Mouse (Mus musculus) kidney, embryonic 15.5 days (tissue): ENCODE measurements around the gene Gnat2. TPM values are rescaled to one million over a fixed set of nuclear protein-coding genes. Genes with fewer than 3 reads are reported as not detected.
A peak's percentile ranks its signal among the peaks of the same experiment; 100 is the strongest.

Source experiments
- ATAC-seq: fragments of 200-750 bp; cut with Nextera tagmentation; replicated peaks from 2 replicates; pipeline ENCODE4 v1.8.0; 2017; ENCODE audit warnings: moderate TSS enrichment; ENCODE audit not compliant: low FRiP score
- H3K27ac ChIP-seq: fragments of 300-500 bp; sonication (generic); 2 replicates; pipeline ENCODE4 v1.5.1; 2015; ENCODE audit warnings: mild to moderate bottlenecking, inconsistent platforms
- H3K27me3 ChIP-seq: fragments of 300-500 bp; sonication (generic); 2 replicates; pipeline ENCODE4 v1.6.1; 2015; ENCODE audit warnings: inconsistent platforms
- H3K36me3 ChIP-seq: fragments of 300-500 bp; sonication (generic); 2 replicates; pipeline ENCODE4 v1.6.1; 2015; ENCODE audit warnings: inconsistent platforms
- H3K4me1 ChIP-seq: fragments of 300-500 bp; sonication (generic); 2 replicates; pipeline ENCODE4 v1.6.1; 2015; ENCODE audit warnings: inconsistent platforms
- H3K4me2 ChIP-seq: fragments of 300-500 bp; sonication (generic); 2 replicates; pipeline ENCODE4 v1.6.1; 2015; ENCODE audit warnings: moderate library complexity, mild to moderate bottlenecking, inconsistent platforms
- H3K4me3 ChIP-seq: fragments of 300-500 bp; sonication (generic); replicated peaks from 2 replicates; pipeline ENCODE4 v1.5.1; 2015; ENCODE audit warnings: mild to moderate bottlenecking, inconsistent platforms
- H3K9ac ChIP-seq: fragments of 300-500 bp; sonication (generic); 2 replicates; pipeline ENCODE4 v1.6.1; 2015; ENCODE audit warnings: mild to moderate bottlenecking, inconsistent platforms
- H3K9me3 ChIP-seq: fragments of 300-500 bp; sonication (generic); replicated peaks from 2 replicates; pipeline ENCODE4 v1.6.1; 2016; ENCODE audit warnings: inconsistent platforms
- WGBS: fragments of 180-500 bp; shearing (Covaris S2); methylation state at CpG from one replicate; pipeline ENCODE4 v1.1.7; 2015; ENCODE audit warnings: mixed read lengths; 5-methylcytosine and 5-hydroxymethylcytosine counted together
- polyA plus RNA-seq: library from polyadenylated mRNA; unstranded; fragments of >200 nt; fragmentation: Nextera tagmentation; extraction: Ambion mirVana; gene quantifications from 2 replicates; pipeline ENCODE4 v1.2.1, GENCODE M21; 2015

Gene Gnat2
- polyA plus RNA-seq, result 0.68 and 1.9 TPM in 2 replicates

- no peaks in the 10 kb centered on the region for H3K27me3 ChIP-seq
- WGBS, result 82% methylated on average over 15 of the region's 15 CpGs
Observed at GRCm38 (mm10) chr3:108092536-108093115, at the start of gene Gnat2. Gene Gnat2, plus strand, starts transcription at chr3:108092789.

GRCm38 (mm10) chr3:108044394-108045140 is 48.0 kb upstream of the Gnat2 start, which contains the start of gene Gstm4:
Gene Gstm4, minus strand, starts transcription at chr3:108044894.
- Histone ChIP-seq H3K4me2 (peak within 1 kb of the TSS; percentile 91), H3K4me1 (peaks cover 15% of the 10 kb centered on the region), H3K9me3 (no peaks in the 10 kb centered on the region), H3K27me3 (no peaks in the 10 kb centered on the region), H3K4me3 (peak within 1 kb of the TSS; percentile 60), H3K27ac (peak within 1 kb of the TSS; percentile 77), H3K36me3 (no peaks in the 10 kb centered on the region), H3K9ac (peak within 1 kb of the TSS; percentile 60)
- ATAC-seq, result peak; percentile 96
- WGBS, result 4% methylated on average over 29 of the region's 29 CpGs

More at GRCm38 (mm10) chr3:108092536-108093115, at the start of gene Gnat2:
- no peaks in the 10 kb centered on the region for H3K36me3 ChIP-seq
- ATAC-seq, result no peak
- peaks cover 11% of the 10 kb centered on the region for H3K4me1 ChIP-seq
- H3K9ac ChIP-seq, result no peak within 1 kb of the TSS
- H3K27ac ChIP-seq, result no peak within 1 kb of the TSS
- H3K9me3 ChIP-seq, result no peaks in the 10 kb centered on the region
- H3K4me2 ChIP-seq, result no peak within 1 kb of the TSS
- no peak within 1 kb of the TSS for H3K4me3 ChIP-seq

- Histone ChIP-seq H3K4me3 (no peak overlapping the region), H3K4me1 (peaks cover 15% of the 10 kb centered on the region), H3K4me2 (no peak overlapping the region), H3K27ac (no peak overlapping the region), H3K27me3 (0 out of 2 replicates have a peak, but pooled peaks cover 3% of the 10 kb centered on the region), H3K9me3 (no peaks in the 10 kb centered on the region), H3K9ac (no peak overlapping the region), H3K36me3 (no peaks in the 10 kb centered on the region)
- ATAC-seq, result no peak
- WGBS, result 76% methylated on average over 2 of the region's 2 CpGs
Observed at GRCm38 (mm10) chr3:108046944-108047655, 45.5 kb upstream of the Gnat2 start.

GRCm38 (mm10) chr3:108048306-108048705 is 44.3 kb upstream of the Gnat2 start:
- no peak for ATAC-seq
- 0 out of 2 replicates have a peak, but pooled peaks cover 3% of the 10 kb centered on the region for H3K27me3 ChIP-seq
- no peak overlapping the region for H3K27ac ChIP-seq
- WGBS, result 47% methylated on average over 3 of the region's 3 CpGs
- no peaks in the 10 kb centered on the region for H3K9me3 ChIP-seq
- H3K4me1 ChIP-seq, result peaks cover 15% of the 10 kb centered on the region
- H3K9ac ChIP-seq, result no peak overlapping the region
- H3K36me3 ChIP-seq, result no peaks in the 10 kb centered on the region
- no peak overlapping the region for H3K4me3 ChIP-seq
- no peak overlapping the region for H3K4me2 ChIP-seq

- no peak overlapping the region for H3K9ac ChIP-seq
- WGBS, result 92% methylated on average over 5 of the region's 5 CpGs
- H3K4me1 ChIP-seq, result no peaks in the 10 kb centered on the region
- H3K4me2 ChIP-seq, result no peak overlapping the region
- H3K27me3 ChIP-seq, result 0 out of 2 replicates have a peak, but pooled peaks cover 3% of the 10 kb centered on the region
- no peak for ATAC-seq
- H3K4me3 ChIP-seq, result no peak overlapping the region
- H3K36me3 ChIP-seq, result no peaks in the 10 kb centered on the region
- H3K27ac ChIP-seq, result no peak overlapping the region
- no peaks in the 10 kb centered on the region for H3K9me3 ChIP-seq
Observed at GRCm38 (mm10) chr3:108050493-108050892, 42.1 kb upstream of the Gnat2 start.

- WGBS, result 17% methylated on average over 7 of the region's 7 CpGs
Observed at GRCm38 (mm10) chr3:108061420-108061819, 31.2 kb upstream of the Gnat2 start.

GRCm38 (mm10) chr3:108062648-108063047 is 29.9 kb upstream of the Gnat2 start:
- peaks cover 4% of the 10 kb centered on the region; the same call in 1 of the 2 replicates for H3K4me1 ChIP-seq
- H3K9ac ChIP-seq, result no peak overlapping the region
- H3K27me3 ChIP-seq, result no peaks in the 10 kb centered on the region
- H3K36me3 ChIP-seq, result no peaks in the 10 kb centered on the region
- no peak overlapping the region for H3K4me2 ChIP-seq
- no peak for ATAC-seq
- no peaks in the 10 kb centered on the region for H3K9me3 ChIP-seq
- H3K27ac ChIP-seq, result no peak overlapping the region
- WGBS, result 78% methylated on average over 8 of the region's 8 CpGs
- no peak overlapping the region for H3K4me3 ChIP-seq

More at GRCm38 (mm10) chr3:108061420-108061819, 31.2 kb upstream of the Gnat2 start:
- Histone ChIP-seq H3K9me3 (no peaks in the 10 kb centered on the region), H3K27me3 (no peaks in the 10 kb centered on the region), H3K4me2 (peak overlapping the region; percentile 49), H3K36me3 (no peaks in the 10 kb centered on the region), H3K4me1 (no peaks in the 10 kb centered on the region), H3K4me3 (peak overlapping the region; percentile 15; the same call in 1 of the 2 replicates), H3K9ac (no peak overlapping the region), H3K27ac (no peak overlapping the region)
- no peak for ATAC-seq

GRCm38 (mm10) chr3:108064672-108065071 is 27.9 kb upstream of the Gnat2 start:
- Histone ChIP-seq H3K9me3 (no peaks in the 10 kb centered on the region), H3K36me3 (no peaks in the 10 kb centered on the region), H3K4me3 (no peak overlapping the region), H3K9ac (no peak overlapping the region), H3K27ac (no peak overlapping the region), H3K4me1 (peaks cover 13% of the 10 kb centered on the region; the same call in 1 of the 2 replicates), H3K4me2 (no peak overlapping the region), H3K27me3 (no peaks in the 10 kb centered on the region)
- no peak for ATAC-seq
- WGBS, result 81% methylated on average over 4 of the region's 4 CpGs

- 80% methylated on average over 9 of the region's 9 CpGs for WGBS
- Histone ChIP-seq H3K4me3 (no peak overlapping the region), H3K4me1 (peaks cover 13% of the 10 kb centered on the region; the same call in 1 of the 2 replicates), H3K4me2 (no peak overlapping the region), H3K27me3 (no peaks in the 10 kb centered on the region), H3K27ac (no peak overlapping the region), H3K36me3 (no peaks in the 10 kb centered on the region), H3K9ac (no peak overlapping the region), H3K9me3 (no peaks in the 10 kb centered on the region)
- no peak for ATAC-seq
Observed at GRCm38 (mm10) chr3:108065551-108065950, 27.0 kb upstream of the Gnat2 start.

- H3K9me3 ChIP-seq, result no peaks in the 10 kb centered on the region
- H3K27ac ChIP-seq, result no peak overlapping the region; the same call in 1 of the 2 replicates
- H3K9ac ChIP-seq, result no peak overlapping the region
- no peak overlapping the region for H3K4me2 ChIP-seq
- H3K4me1 ChIP-seq, result peaks cover 13% of the 10 kb centered on the region; the same call in 1 of the 2 replicates
- peak; percentile 55; the same call in 1 of the 2 replicates for ATAC-seq
- 38% methylated on average over 6 of the region's 6 CpGs for WGBS
- peaks cover 5% of the 10 kb centered on the region; the same call in 1 of the 2 replicates for H3K36me3 ChIP-seq
- H3K4me3 ChIP-seq, result no peak overlapping the region
- no peaks in the 10 kb centered on the region for H3K27me3 ChIP-seq
Observed at GRCm38 (mm10) chr3:108067370-108067934, 25.1 kb upstream of the Gnat2 start.

GRCm38 (mm10) chr3:108068826-108069225 is 23.8 kb upstream of the Gnat2 start:
- Histone ChIP-seq H3K9ac (no peak overlapping the region), H3K9me3 (no peaks in the 10 kb centered on the region), H3K4me2 (no peak overlapping the region), H3K27ac (peak overlapping the region; percentile 14), H3K4me1 (peaks cover 17% of the 10 kb centered on the region; the same call in 1 of the 2 replicates), H3K36me3 (peaks cover 11% of the 10 kb centered on the region; the same call in 1 of the 2 replicates), H3K4me3 (no peak overlapping the region), H3K27me3 (no peaks in the 10 kb centered on the region)
- no peak for ATAC-seq
- WGBS, result 0% methylated on average over 1 of the region's 1 CpGs
